Mouse (Mus musculus) left cerebral cortex, postnatal 10 days (tissue): ENCODE measurements at regions not wholly inside any gene's neighbourhood (a gene's known extent, or its start where the extent isn't known, plus 50 kb on each side); places are given as distances from the start of the nearest gene placed in this dataset.
"Not testable (repeated sequence)": the region's sequence is repeated elsewhere in the genome, so short reads cannot be mapped to it uniquely, and the experiment has no call there.

Experiments used
- DNase-seq, 2 experiments: peaks; one replicate each; pipeline ENCODE4 v3.0.0; 2021 to 2022; ENCODE audit warnings: low spot score in 2 of 2, mixed read lengths in 1 of 2; ENCODE audit errors: extremely low spot score in 1 of 2
- intact Hi-C: fragments of 180-260 bp; cut with DNase I; formaldehyde crosslinking; loops from one replicate; pipeline ENCODE4 v1.15.1; 2025

DNA sequence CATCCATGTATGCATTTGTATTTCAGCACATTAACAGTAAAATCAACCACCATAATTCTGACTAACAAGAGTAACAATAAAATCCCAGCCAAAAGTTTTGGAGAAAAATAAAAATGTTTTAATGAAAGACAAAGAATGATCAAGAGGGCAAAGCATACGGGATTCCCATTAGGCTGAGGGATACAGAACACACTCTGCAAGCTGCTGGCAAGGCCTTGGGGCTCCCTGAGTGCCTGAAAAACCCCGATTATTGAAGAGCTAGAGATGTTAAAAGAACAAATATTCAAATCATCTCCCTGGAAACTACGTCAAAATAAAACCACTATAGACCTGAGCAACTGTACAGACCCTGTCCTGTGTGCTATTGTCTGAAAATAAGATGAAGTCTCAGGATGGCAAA is 433.5 kb upstream of the B3galt2 start:
- no peak for DNase-seq
- intact Hi-C loops, result no loop called here

GRCm38 (mm10) chr1:143207399-143208065 is 432.9 kb upstream of the B3galt2 start:
- intact Hi-C loops, result no loop called here
- DNase-seq, result no peak

- intact Hi-C loops, result no loop called here
- no peak for DNase-seq
Measured at GRCm38 (mm10) chr1:143217401-143217800, 423.1 kb upstream of the B3galt2 start.

- no peak for DNase-seq
- intact Hi-C loops, result no loop called here
Measured at GRCm38 (mm10) chr1:143231969-143232368, 408.5 kb upstream of the B3galt2 start.

DNA sequence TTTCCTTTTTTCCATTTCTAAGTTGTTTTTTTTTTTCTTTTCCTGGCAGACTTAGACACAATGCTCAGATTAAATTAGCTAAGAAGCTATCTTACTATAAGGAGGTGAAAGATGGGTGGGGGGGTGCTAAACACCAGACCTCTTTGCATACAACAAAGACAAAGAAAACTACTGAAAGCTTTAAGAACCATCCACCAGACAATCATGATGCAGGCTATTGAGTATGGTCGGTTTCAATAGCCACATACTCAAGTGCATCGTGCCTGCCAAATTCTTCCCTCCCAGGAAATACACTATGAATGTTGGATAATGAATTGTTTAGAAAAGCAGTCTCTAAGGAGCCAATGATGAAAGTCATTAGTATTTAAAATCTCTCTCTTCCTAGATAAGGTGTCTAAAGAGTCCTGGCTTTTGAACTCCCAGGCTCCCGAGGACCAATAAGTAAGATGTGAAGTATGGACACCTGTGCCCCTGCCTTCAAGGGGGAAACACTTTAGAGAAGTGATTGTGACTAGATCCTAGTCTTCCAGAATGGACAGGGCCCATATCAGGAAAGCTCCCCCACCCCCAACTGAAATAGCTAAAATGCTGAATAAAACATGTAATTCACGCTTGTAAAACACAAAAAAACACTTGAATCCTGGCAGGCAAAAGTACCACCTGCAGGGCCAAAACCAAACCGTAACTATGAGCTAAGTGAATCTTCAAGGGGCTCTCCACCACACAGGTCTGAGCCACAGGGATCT is 381.8 kb upstream of the B3galt2 start:
- no peak for DNase-seq
- intact Hi-C loops, result no loop called here

GRCm38 (mm10) chr1:143263263-143264038 is 377.0 kb upstream of the B3galt2 start:
- intact Hi-C loops, result no loop called here

GRCm38 (mm10) chr1:143265216-143265615 is 375.2 kb upstream of the B3galt2 start:
- no peak for DNase-seq
- intact Hi-C loops, result no loop called here

More at GRCm38 (mm10) chr1:143263263-143264038, 377.0 kb upstream of the B3galt2 start:
- peak in 1 of 2 experiments; percentile 15 for DNase-seq

DNA sequence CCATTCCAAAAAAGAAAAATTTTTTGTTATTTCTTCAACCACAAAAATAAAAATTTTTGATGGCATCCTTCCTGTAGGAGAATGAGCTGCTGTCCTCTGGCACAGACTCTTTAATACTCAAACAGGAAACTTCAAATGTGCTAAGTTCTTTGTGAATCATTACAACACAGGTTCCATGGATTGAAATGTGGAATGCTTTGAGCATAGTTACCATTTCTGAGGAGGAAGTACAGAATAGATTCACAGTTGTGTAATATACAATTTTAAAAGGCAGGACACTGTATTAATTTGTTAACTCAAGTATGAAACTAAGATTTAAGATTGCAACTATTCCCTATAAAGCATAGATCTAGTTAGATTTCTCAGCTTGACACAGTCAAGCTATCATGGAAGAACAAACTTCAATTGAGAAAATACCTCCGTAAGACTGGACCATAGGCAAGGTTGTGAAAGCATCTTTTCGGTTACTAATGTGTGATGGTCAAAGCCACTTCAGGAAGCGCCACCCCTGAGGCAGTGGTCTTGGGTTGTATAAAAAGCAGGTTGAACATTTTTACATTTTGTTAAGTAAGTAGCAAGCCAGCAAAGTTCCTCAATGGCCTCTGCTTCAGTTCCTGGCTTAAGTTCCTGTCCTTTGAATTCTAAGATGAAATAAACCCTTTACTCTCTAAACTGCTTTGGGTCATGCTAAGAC is 354.0 kb upstream of the B3galt2 start:
- DNase-seq, result no peak

DNA sequence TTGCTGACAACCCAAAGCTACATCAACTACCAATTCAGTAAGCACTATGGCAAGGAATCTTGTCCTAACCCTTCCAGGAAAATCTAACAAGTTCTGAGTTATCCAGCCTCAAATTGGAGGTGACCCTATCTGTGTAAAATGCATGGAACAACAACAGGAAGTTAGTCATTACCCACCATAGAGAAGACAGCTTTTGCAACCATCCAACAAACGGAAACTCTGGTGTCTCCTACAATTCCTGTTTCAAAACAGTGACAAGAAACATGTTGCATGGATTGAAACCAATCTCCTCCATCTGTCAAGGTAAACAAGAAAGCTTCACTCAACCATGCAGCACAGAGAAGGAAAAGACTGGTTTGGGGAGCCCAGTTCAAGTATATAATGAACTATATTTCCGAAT is 353.0 kb upstream of the B3galt2 start:
- no peak for DNase-seq
- intact Hi-C loops, result no loop called here

More for the DNA sequence above, 354.0 kb upstream of the B3galt2 start:
- intact Hi-C loops, result no loop called here

GRCm38 (mm10) chr1:143296555-143296954 is 343.9 kb upstream of the B3galt2 start:
- DNase-seq, result no peak
- intact Hi-C loops, result no loop called here

GRCm38 (mm10) chr1:143307379-143307778 is 333.1 kb upstream of the B3galt2 start:
- no peak for DNase-seq
- intact Hi-C loops, result no loop called here

- intact Hi-C loops, result no loop called here
- DNase-seq, result no peak
Measured at GRCm38 (mm10) chr1:143318381-143318780, 322.1 kb upstream of the B3galt2 start.

DNA sequence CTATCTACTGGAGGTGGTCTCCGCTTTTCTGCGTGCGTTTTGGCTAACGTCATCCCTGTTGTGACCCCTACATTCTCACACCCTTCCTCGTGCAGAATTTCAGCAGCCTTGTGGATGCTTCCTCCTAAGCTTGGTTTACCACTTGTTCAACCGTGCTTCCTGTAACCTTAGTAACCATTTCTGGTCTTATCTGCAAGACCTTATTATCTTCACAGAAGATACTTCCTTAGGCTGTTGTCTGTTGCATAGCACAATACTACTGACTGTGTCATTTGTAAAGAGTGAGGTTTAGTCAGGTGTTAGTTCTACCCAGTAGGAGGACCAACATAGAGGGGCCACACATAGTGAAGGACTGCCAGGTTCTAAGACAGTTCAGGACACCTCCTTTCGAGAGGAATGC is 320.9 kb upstream of the B3galt2 start:
- no peak for DNase-seq
- intact Hi-C loops, result no loop called here

- intact Hi-C loops, result no loop called here
- no peak for DNase-seq
Measured at GRCm38 (mm10) chr1:143351388-143351787, 289.1 kb upstream of the B3galt2 start.

DNA sequence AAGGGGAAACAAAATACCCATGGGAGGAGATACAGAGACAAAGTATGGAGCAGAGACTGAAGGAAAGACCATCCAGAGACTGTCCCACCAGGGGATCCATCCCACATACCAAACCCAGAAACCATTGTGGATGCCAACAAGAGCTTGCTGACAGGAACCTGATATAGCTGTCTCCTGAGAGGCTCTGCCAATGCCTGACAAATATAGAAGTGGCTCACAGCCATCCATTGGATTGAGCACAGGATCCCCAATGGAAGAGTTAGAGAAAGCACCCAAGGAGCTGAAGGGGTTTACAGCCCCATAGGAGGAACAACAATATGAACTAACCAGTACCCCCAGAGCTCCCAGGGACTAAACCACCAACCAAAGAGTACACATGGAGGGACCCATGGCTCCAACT is 280.2 kb upstream of the B3galt2 start:
- intact Hi-C loops, DNase-seq: not testable (repeated sequence)

DNA sequence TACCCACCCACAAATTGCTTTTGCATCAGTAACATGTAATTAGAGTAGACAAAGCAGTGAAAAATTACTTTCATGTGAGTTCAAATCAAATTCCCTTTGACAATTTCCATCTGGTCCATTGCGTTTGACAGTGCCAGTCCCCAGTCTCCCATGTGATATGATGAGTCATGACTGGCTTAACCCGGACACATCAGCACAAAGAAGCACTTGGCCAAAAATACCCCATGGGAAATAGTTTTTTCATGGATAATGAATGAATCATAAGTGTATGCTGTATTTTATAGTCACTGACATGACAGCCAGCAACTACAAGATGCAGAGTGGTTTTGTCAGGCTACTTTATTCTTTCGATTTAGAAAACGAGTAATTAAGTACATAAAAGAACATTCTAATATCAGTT is 248.6 kb upstream of the B3galt2 start:
- DNase-seq, result no peak
- intact Hi-C loops, result no loop called here
